In the genomic region with DNA sequence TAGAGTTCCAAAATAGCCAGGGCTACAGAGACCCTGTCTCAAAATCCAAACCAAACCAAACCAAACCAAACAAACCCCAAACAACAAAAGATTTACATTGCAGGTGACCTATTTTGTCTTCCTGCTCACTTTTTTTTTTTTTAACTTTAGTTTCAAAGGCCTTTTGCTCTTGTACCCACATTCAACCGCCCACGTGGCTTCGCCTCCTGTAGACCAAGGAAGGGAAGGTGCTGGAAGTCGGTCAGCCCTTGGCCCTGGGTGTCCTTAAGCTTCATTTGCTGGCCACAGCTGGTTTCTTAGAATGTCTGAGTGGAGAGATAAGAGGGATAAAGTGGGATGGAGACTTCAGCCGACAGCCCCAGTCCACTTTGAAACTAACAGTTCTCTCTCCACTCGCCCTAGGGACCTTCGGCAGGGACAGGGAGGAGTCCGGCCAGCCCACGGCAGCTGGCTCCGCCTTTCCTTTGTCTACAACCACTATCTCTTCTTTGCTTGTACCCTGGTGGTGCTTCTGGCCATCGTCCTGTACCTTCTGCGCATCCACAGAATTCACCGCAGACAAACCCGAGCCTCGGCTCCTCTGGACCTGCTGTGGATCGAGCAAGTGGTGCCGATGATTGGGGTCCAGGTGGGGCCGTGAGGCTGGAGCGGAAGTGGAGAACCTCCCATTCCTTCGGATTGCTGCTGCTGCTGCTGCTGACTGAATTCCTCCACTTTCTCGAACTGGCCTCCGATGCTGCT, we compare ENCODE assay signal across 8 mouse cellular contexts. TPM values are rescaled to one million over a fixed set of nuclear protein-coding genes. Genes with fewer than 3 reads are reported as not detected.
DNase-seq lines count a peak whose midpoint lies in the region; ATAC-seq and TF ChIP-seq lines count a peak whose summit lies in the region.

No protein-coding gene starts in this region.

- H3K9ac ChIP-seq in midbrain, embryonic 12.5 days (replicated peaks) = no peak overlapping the region; the same call in 1 of the 2 replicates

- H3K9me3 ChIP-seq in midbrain, embryonic 12.5 days = no peaks in the 10 kb centered on the region

- H3K4me3 ChIP-seq in midbrain, embryonic 12.5 days = peak overlapping the region; percentile 24

- no peak for TF ChIP-seq POLR2A in brain, embryonic 14.5 days (IDR thresholded peaks at IDR 0.05; ENCODE audit: borderline replicate concordance, extremely low read depth, insufficient read depth, insufficient read length, poor library complexity, severe bottlenecking)

- intact Hi-C loops in heart, postnatal 14 days (cut with DNase I) = no loop called here

- H3K27me3 ChIP-seq in midbrain, embryonic 12.5 days = no peaks in the 10 kb centered on the region

- WGBS in midbrain, embryonic 12.5 days = 41% methylated on average over 22 of the region's 22 CpGs

- ATAC-seq in midbrain, embryonic 12.5 days (ENCODE audit: low FRiP score, low read depth) = no peak; the same call in 1 of the 2 replicates

- 0 out of 2 replicates have a peak overlapping the region, but pooled peaks have one; percentile 32 for H3K27ac ChIP-seq in midbrain, embryonic 12.5 days (replicated peaks)

- peaks cover 4% of the 10 kb centered on the region for H3K4me1 ChIP-seq in midbrain, embryonic 12.5 days

- peak overlapping the region; percentile 45 for H3K4me2 ChIP-seq in midbrain, embryonic 12.5 days (replicated peaks)

- TF ChIP-seq CTCF in brain, embryonic 14.5 days (IDR thresholded peaks at IDR 0.05; ENCODE audit: borderline replicate concordance, extremely low read depth, insufficient read depth, insufficient read length) = no peak

- peaks cover 49% of the 10 kb centered on the region for H3K36me3 ChIP-seq in midbrain, embryonic 12.5 days

- peak; percentile 30 for DNase-seq in adrenal gland, postnatal 10 days
- DNase-seq in adrenal gland, adult 18-20 months (ENCODE audit: low spot score in 2 of 2) = no peak
- DNase-seq in brain, embryonic 14.5 days (ENCODE audit: low read depth) = peak; percentile 19
- peak; percentile 25 to 36 for DNase-seq in heart, postnatal 14 days
- DNase-seq in left cerebral cortex, adult 8-10 months (ENCODE audit: low spot score in 2 of 2) = no peak
- no peak for DNase-seq in spleen, postnatal 4 days (ENCODE audit: low spot score in 2 of 2)
- DNase-seq in MN1 (ENCODE audit: low spot score) = no peak

RNA-seq across cellular contexts. Expression of a gene that starts 23.3 kb away (rescaled TPM):
- total RNA-seq in adrenal gland, postnatal 10 days (2021) = 10 to 100 TPM; 15.7 to 18.7 TPM
- total RNA-seq in adrenal gland, adult 18-20 months (2021) = 1 to 10 TPM; 7.2 to 8.2 TPM
- 4.3 and 5.1 TPM in 2 replicates for polyA plus RNA-seq in brain, embryonic 14.5 days (2012; rRNA removed)
- total RNA-seq in heart, postnatal 14 days (2021) = 10 to 100 TPM in 1 of 2 experiments, 1 to 10 TPM in 1; 9.5 to 12.7 TPM
- 10.6 and 11.2 TPM in 2 replicates for polyA plus RNA-seq in midbrain, embryonic 12.5 days (2016; fragmentation: Nextera tagmentation; extraction: Ambion mirVana)
- total RNA-seq in left cerebral cortex, adult 8-10 months (2022) = 1 to 10 TPM; 6.1 to 9.4 (median 8.1) TPM

RNA-seq across cellular contexts. Expression of a gene that starts 23.3 kb away (rescaled TPM):
- total RNA-seq in adrenal gland, postnatal 10 days (2021) = 10 to 100 TPM; 34.9 to 44.9 TPM
- total RNA-seq in adrenal gland, adult 18-20 months (2021) = 10 to 100 TPM; 28.9 to 37.3 TPM
- polyA plus RNA-seq in brain, embryonic 14.5 days (2012; rRNA removed) = 15.1 and 19.5 TPM in 2 replicates
- 10 to 100 TPM; 29.5 to 34.6 TPM for total RNA-seq in heart, postnatal 14 days (2021)
- 12.8 and 13.6 TPM in 2 replicates for polyA plus RNA-seq in midbrain, embryonic 12.5 days (2016; fragmentation: Nextera tagmentation; extraction: Ambion mirVana)
- 10 to 100 TPM; 12.5 to 16.5 (median 12.9) TPM for total RNA-seq in left cerebral cortex, adult 8-10 months (2022)

RNA-seq across cellular contexts. Expression of a gene that starts 40.0 kb away (rescaled TPM):
- 10 to 100 TPM; 14.2 to 15.5 TPM for total RNA-seq in adrenal gland, postnatal 10 days (2021)
- 10 to 100 TPM; 13.0 to 20.6 TPM for total RNA-seq in adrenal gland, adult 18-20 months (2021)
- polyA plus RNA-seq in brain, embryonic 14.5 days (2012; rRNA removed) = 7.2 and 10.1 TPM in 2 replicates
- total RNA-seq in heart, postnatal 14 days (2021) = 1 to 10 TPM; 4.6 to 4.8 TPM
- polyA plus RNA-seq in midbrain, embryonic 12.5 days (2016; fragmentation: Nextera tagmentation; extraction: Ambion mirVana) = 9.7 and 9.9 TPM in 2 replicates
- 10 to 100 TPM; 17.8 to 21.6 (median 18.7) TPM for total RNA-seq in left cerebral cortex, adult 8-10 months (2022)

RNA-seq across cellular contexts. Expression of a gene that starts 52.5 kb away (rescaled TPM):
- 10 to 100 TPM; 10.9 to 25.0 TPM for total RNA-seq in adrenal gland, postnatal 10 days (2021)
- under 1 TPM; 0.13 to 0.20 TPM for total RNA-seq in adrenal gland, adult 18-20 months (2021)
- polyA plus RNA-seq in brain, embryonic 14.5 days (2012; rRNA removed) = 0.04 and 0.15 TPM in 2 replicates
- total RNA-seq in heart, postnatal 14 days (2021) = not detected
- not detected in 2 replicates for polyA plus RNA-seq in midbrain, embryonic 12.5 days (2016; fragmentation: Nextera tagmentation; extraction: Ambion mirVana)
- under 1 TPM in 3 of 4 experiments, not detected in 1; 0.07 to 0.44 (median 0.25) TPM for total RNA-seq in left cerebral cortex, adult 8-10 months (2022)

RNA-seq across cellular contexts. Expression of a gene that starts 54.8 kb away (rescaled TPM):
- total RNA-seq in adrenal gland, postnatal 10 days (2021) = 10 to 100 TPM; 54.9 to 59.2 TPM
- total RNA-seq in adrenal gland, adult 18-20 months (2021) = 10 to 100 TPM; 57.5 to 78.5 TPM
- 73.8 and 98.7 TPM in 2 replicates for polyA plus RNA-seq in brain, embryonic 14.5 days (2012; rRNA removed)
- total RNA-seq in heart, postnatal 14 days (2021) = 10 to 100 TPM; 21.6 to 25.4 TPM
- polyA plus RNA-seq in midbrain, embryonic 12.5 days (2016; fragmentation: Nextera tagmentation; extraction: Ambion mirVana) = 15.8 and 16.7 TPM in 2 replicates
- 10 to 100 TPM; 44.9 to 53.6 (median 48.0) TPM for total RNA-seq in left cerebral cortex, adult 8-10 months (2022)

Comparison
In these comparisons a context has a peak if more than half of its experiments do, and no peak if none do; other contexts are left out.
1. DNase-seq: peak in adrenal gland, postnatal 10 days (single experiment), brain, embryonic 14.5 days (single experiment) and heart, postnatal 14 days (2 of 2); none in adrenal gland, adult 18-20 months (0 of 2), left cerebral cortex, adult 8-10 months (0 of 2), spleen, postnatal 4 days (0 of 2) and MN1 (single experiment).